Mouse (Mus musculus) brain, embryonic 14.5 days (tissue): ENCODE measurements around the gene Ltb4r1.

Experiments used
- CTCF ChIP-seq: fragments of 200-500 bp; IDR thresholded peaks from 2 replicates; pipeline ENCODE4 v1.5.1; 2012; ENCODE audit warnings: inconsistent platforms, mild to moderate bottlenecking, moderate library complexity, borderline replicate concordance; ENCODE audit not compliant: insufficient read depth, insufficient read length; ENCODE audit errors: extremely low read depth
- POLR2A ChIP-seq: fragments of 200-500 bp; IDR thresholded peaks from 2 replicates; pipeline ENCODE4 v1.6.1; 2012; ENCODE audit warnings: mild to moderate bottlenecking, inconsistent platforms, borderline replicate concordance; ENCODE audit not compliant: poor library complexity, insufficient read depth, insufficient read length, severe bottlenecking; ENCODE audit errors: extremely low read depth

DNA sequence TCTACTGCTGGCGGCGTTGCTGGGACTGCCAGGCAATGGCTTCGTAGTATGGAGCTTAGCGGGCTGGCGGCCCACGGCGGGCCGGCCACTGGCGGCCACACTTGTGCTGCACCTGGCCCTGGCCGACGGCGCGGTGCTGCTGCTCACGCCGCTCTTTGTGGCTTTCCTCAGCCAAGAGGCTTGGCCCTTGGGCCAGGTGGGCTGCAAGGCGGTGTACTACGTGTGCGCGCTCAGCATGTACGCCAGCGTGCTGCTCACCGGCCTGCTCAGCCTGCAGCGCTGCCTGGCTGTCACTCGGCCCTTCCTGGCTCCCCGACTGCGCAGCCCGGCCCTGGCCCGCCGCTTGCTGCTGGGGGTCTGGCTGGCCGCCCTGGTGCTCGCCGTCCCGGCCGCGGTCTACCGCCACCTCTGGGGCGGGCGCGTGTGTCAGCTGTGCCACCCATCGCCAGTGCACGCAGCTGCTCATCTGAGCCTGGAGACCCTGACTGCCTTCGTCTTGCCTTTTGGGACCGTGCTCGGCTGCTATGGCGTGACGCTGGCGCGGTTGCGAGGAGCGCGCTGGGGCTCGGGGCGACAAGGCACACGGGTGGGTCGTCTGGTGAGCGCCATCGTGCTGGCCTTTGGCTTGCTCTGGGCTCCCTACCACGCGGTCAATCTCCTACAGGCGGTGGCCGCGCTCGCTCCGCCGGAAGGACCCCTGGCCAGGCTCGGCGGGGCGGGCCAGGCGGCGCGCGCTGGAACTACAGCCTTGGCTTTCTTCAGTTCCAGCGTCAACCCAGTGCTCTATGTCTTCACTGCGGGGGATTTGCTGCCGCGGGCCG lies 3.6 kb upstream of the Ltb4r1 start:
- TF ChIP-seq POLR2A (0 out of 2 replicates have a peak, but pooled peaks have one; percentile 7), CTCF (peak; percentile 50)
